Mouse (Mus musculus): ENCODE data around the gene Setd1a. TPM values are rescaled to one million over a fixed set of nuclear protein-coding genes. Genes with fewer than 3 reads are reported as not detected.

Setd1a gene
- polyA plus RNA-seq, 1 experiment from 2014 or later, result 22.0 TPM

DNA sequence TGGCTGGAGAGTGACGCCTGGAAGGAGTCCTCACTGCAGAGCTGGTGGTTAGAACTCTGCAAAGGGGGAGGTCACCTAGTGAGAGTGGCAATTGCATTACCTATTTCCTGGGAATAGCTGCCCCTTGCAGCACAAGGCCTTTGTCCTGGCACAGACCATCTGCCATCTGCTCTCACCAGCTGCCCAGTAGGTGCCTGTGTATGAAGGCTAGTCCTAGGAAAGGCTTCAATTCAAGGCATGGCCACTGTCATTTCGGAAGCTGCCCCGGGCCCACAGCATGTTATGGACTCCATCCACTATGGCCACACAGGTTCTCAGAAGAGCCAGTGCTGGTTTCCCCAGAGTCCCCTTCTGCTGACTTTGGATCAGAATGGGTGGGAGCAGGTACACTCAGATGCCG is 22.1 kb downstream of the Setd1a start:
- DNase-seq (ENCODE audit: low spot score) (no peak), ATAC-seq (replicated peaks; ENCODE audit: insufficient number of reproducible peaks, low FRiP score, low TSS enrichment, low read depth) (no peak)
- Histone ChIP-seq H3K4me2 (ENCODE audit: low read depth, low read length) (no peak overlapping the region), H3K9ac (replicated peaks; ENCODE audit: low read length) (no peak overlapping the region), H3K27me3 (ENCODE audit: control insufficient read depth, insufficient read depth, low read length) (no peaks in the 10 kb centered on the region), H3K36me3 (replicated peaks; ENCODE audit: control insufficient read depth, insufficient read depth, low read depth, low read length) (peaks cover 32% of the 10 kb centered on the region), H3K4me3 (ENCODE audit: low read depth, low read length) (no peak overlapping the region), H3K4me1 (ENCODE audit: control insufficient read depth, insufficient read depth, low read length) (0 out of 2 replicates have a peak, but pooled peaks cover 5% of the 10 kb centered on the region), H3K9me3 (replicated peaks; ENCODE audit: control insufficient read depth, low read length) (no peaks in the 10 kb centered on the region), H3K27ac (replicated peaks; ENCODE audit: low read depth, low read length) (no peak overlapping the region)
- WGBS, result 89% methylated on average over 4 of the region's 4 CpGs

DNA sequence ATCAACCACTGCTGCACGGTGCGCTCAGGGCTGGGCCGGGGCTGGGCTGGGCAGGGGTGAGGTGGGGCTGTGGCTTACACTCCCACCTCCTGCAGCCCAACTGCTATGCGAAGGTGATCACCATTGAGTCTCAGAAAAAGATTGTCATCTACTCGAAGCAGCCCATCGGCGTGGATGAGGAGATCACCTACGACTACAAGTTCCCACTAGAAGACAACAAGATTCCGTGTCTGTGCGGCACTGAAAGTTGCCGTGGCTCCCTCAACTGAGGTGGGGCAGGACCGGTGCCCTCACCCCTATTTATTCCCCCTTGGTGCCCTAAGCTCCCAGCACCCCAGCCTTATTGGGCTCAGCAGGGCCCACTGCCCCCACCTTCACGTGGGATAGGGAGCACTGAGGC is 22.7 kb downstream of the Setd1a start:
- H3K4me3 ChIP-seq (ENCODE audit: low read depth, low read length), result no peak overlapping the region
- WGBS, result 91% methylated on average over 13 of the region's 13 CpGs
- DNase-seq (ENCODE audit: low spot score) (no peak), ATAC-seq (replicated peaks; ENCODE audit: insufficient number of reproducible peaks, low FRiP score, low TSS enrichment, low read depth) (no peak)
- H3K9me3 ChIP-seq (replicated peaks; ENCODE audit: control insufficient read depth, low read length), result no peaks in the 10 kb centered on the region
- no peak overlapping the region for H3K27ac ChIP-seq (replicated peaks; ENCODE audit: low read depth, low read length)
- H3K4me2 ChIP-seq (ENCODE audit: low read depth, low read length), result no peak overlapping the region
- H3K36me3 ChIP-seq (replicated peaks; ENCODE audit: control insufficient read depth, insufficient read depth, low read depth, low read length), result peaks cover 32% of the 10 kb centered on the region
- no peaks in the 10 kb centered on the region for H3K27me3 ChIP-seq (ENCODE audit: control insufficient read depth, insufficient read depth, low read length)
- H3K9ac ChIP-seq (replicated peaks; ENCODE audit: low read length), result no peak overlapping the region
- 0 out of 2 replicates have a peak, but pooled peaks cover 5% of the 10 kb centered on the region for H3K4me1 ChIP-seq (ENCODE audit: control insufficient read depth, insufficient read depth, low read length)

DNA sequence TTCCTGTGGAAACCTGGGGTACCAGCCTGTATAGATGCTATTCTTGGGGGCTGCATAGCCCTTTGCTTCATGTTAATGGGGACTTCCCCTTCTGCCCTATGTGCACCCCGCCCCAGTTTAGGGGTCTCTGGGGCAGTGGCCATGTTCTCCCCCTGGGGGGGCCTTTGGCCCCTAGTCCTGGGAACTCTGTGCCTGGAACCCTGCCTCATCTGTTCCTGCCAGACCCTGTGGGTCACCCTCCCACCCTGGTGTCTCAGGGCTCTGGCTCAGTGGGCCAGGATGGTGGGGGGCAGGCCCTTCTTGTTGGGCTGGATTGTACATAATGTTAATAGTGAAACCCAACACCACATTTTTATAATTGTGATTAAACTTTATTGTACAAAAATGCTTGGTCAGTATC is 23.3 kb downstream of the Setd1a start:
- no peak overlapping the region for H3K4me2 ChIP-seq (ENCODE audit: low read depth, low read length)
- no peak overlapping the region for H3K27ac ChIP-seq (replicated peaks; ENCODE audit: low read depth, low read length)
- H3K9me3 ChIP-seq (replicated peaks; ENCODE audit: control insufficient read depth, low read length), result no peaks in the 10 kb centered on the region
- H3K36me3 ChIP-seq (replicated peaks; ENCODE audit: control insufficient read depth, insufficient read depth, low read depth, low read length), result peaks cover 32% of the 10 kb centered on the region
- 0 out of 2 replicates have a peak, but pooled peaks cover 5% of the 10 kb centered on the region for H3K4me1 ChIP-seq (ENCODE audit: control insufficient read depth, insufficient read depth, low read length)
- H3K4me3 ChIP-seq (ENCODE audit: low read depth, low read length), result no peak overlapping the region
- H3K9ac ChIP-seq (replicated peaks; ENCODE audit: low read length), result no peak overlapping the region
- ATAC-seq (replicated peaks; ENCODE audit: insufficient number of reproducible peaks, low FRiP score, low TSS enrichment, low read depth) (no peak), DNase-seq (ENCODE audit: low spot score) (no peak)
- WGBS, result 85% methylated on average over 1 of the region's 1 CpGs
- no peaks in the 10 kb centered on the region for H3K27me3 ChIP-seq (ENCODE audit: control insufficient read depth, insufficient read depth, low read length)

DNA sequence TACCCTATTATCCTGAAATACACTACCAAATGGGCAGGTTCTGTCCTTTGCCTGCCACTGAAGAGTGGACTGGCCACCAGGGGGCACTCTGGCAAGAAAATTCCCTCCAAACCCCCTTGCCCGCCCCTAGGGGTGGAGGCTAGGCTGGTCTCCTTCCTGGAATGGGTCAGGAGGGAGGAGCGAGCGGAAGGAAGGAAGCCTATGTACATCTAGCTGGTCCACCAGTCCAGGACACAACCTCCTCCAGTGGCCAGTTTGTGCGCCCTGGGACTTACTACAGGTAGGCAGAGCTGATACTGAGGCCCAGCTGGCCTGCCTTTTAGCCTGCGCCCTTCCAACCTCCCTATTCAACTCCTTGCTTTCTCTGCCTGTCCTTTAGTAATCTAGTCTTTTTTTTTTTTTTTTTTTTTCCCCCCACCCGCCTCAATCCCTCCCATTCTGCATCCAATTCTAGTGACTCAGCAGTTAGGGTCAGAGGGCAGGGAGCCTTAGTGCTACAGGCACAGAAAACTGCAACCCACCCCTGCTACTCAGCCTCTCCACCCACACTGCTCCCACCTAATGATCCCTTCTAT is 24.1 kb downstream of the Setd1a start, which contains the start of gene Hsd3b7:
Hsd3b7 (plus strand) TSS at position 170 of the 575 bp plus-strand sequence.
- peak within 1 kb of the TSS; percentile 28; the same call in 1 of the 2 replicates for H3K9ac ChIP-seq (replicated peaks; ENCODE audit: low read length)
- no peak within 1 kb of the TSS for H3K27ac ChIP-seq (replicated peaks; ENCODE audit: low read depth, low read length)
- 25% methylated on average over 6 of the region's 6 CpGs for WGBS
- DNase-seq (ENCODE audit: low spot score) (peak; percentile 94), ATAC-seq (replicated peaks; ENCODE audit: insufficient number of reproducible peaks, low FRiP score, low TSS enrichment, low read depth) (peak; percentile 81)
- no peak within 1 kb of the TSS for H3K4me2 ChIP-seq (ENCODE audit: low read depth, low read length)
- 0 out of 2 replicates have a peak, but pooled peaks cover 5% of the 10 kb centered on the region for H3K4me1 ChIP-seq (ENCODE audit: control insufficient read depth, insufficient read depth, low read length)
- no peaks in the 10 kb centered on the region for H3K27me3 ChIP-seq (ENCODE audit: control insufficient read depth, insufficient read depth, low read length)
- H3K9me3 ChIP-seq (replicated peaks; ENCODE audit: control insufficient read depth, low read length), result no peaks in the 10 kb centered on the region
- peaks cover 30% of the 10 kb centered on the region for H3K36me3 ChIP-seq (replicated peaks; ENCODE audit: control insufficient read depth, insufficient read depth, low read depth, low read length)
- 0 out of 2 replicates have a peak within 1 kb of the TSS, but pooled peaks have one; percentile 10 for H3K4me3 ChIP-seq (ENCODE audit: low read depth, low read length)

DNA sequence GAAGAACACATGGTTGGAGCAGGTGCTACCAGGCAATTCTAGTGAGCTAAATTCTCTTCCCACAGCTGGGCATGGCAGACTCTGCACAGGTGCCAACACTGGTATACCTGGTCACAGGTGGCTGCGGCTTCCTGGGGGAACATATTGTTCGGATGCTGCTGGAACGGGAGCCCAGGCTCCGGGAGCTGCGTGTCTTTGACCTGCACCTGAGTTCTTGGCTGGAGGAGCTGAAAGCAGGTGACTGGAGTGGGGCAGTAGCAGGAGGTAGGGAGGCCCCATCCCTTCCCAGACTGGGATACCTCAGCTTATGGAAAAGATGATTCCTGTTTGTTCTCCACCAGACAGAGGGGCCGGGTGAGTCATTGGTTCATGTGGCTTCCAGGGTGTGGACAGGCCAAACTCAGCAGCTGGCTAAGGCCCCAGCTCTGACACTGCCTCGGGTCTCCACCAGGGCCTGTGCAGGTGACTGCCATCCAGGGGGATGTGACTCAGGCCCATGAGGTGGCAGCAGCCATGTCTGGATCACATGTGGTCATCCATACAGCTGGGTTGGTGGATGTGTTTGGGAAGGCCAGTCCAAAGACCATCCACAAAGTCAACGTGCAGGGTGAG is 24.6 kb downstream of the Setd1a start:
- DNase-seq (ENCODE audit: low spot score) (no peak), ATAC-seq (replicated peaks; ENCODE audit: insufficient number of reproducible peaks, low FRiP score, low TSS enrichment, low read depth) (peak; percentile 12; the same call in 1 of the 2 replicates)
- Histone ChIP-seq H3K9ac (replicated peaks; ENCODE audit: low read length) (no peak overlapping the region; the same call in 1 of the 2 replicates), H3K4me2 (ENCODE audit: low read depth, low read length) (no peak overlapping the region), H3K4me3 (ENCODE audit: low read depth, low read length) (no peak overlapping the region), H3K9me3 (replicated peaks; ENCODE audit: control insufficient read depth, low read length) (no peaks in the 10 kb centered on the region), H3K36me3 (replicated peaks; ENCODE audit: control insufficient read depth, insufficient read depth, low read depth, low read length) (peaks cover 26% of the 10 kb centered on the region), H3K27ac (replicated peaks; ENCODE audit: low read depth, low read length) (no peak overlapping the region), H3K27me3 (ENCODE audit: control insufficient read depth, insufficient read depth, low read length) (no peaks in the 10 kb centered on the region), H3K4me1 (ENCODE audit: control insufficient read depth, insufficient read depth, low read length) (0 out of 2 replicates have a peak, but pooled peaks cover 5% of the 10 kb centered on the region)
- 86% methylated on average over 8 of the region's 8 CpGs for WGBS

DNA sequence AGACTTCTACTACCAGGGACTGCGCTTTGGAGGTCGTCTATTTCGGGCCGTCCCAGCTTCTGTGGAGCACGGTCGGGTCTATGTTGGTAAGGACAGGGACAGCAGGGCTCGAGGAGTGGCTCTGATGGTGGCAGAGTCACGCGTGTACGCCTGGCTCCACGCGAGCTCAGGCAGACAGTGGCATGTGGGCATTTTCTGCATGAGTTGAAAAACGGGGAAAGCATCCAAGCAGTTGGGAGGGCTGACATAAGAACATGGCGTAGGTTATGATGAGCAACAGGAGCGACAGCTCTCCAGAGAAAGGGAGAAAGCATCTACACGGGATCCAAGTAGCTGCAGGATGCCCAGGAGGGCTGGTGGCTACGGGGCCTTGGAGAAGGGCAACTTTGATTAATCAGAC is 25.8 kb downstream of the Setd1a start:
- ATAC-seq (replicated peaks; ENCODE audit: insufficient number of reproducible peaks, low FRiP score, low TSS enrichment, low read depth) (no peak), DNase-seq (ENCODE audit: low spot score) (no peak)
- no peaks in the 10 kb centered on the region for H3K27me3 ChIP-seq (ENCODE audit: control insufficient read depth, insufficient read depth, low read length)
- H3K4me2 ChIP-seq (ENCODE audit: low read depth, low read length), result no peak overlapping the region
- no peak overlapping the region for H3K27ac ChIP-seq (replicated peaks; ENCODE audit: low read depth, low read length)
- 91% methylated on average over 17 of the region's 17 CpGs for WGBS
- no peak overlapping the region for H3K4me3 ChIP-seq (ENCODE audit: low read depth, low read length)
- H3K9me3 ChIP-seq (replicated peaks; ENCODE audit: control insufficient read depth, low read length), result no peaks in the 10 kb centered on the region
- H3K9ac ChIP-seq (replicated peaks; ENCODE audit: low read length), result no peak overlapping the region
- H3K36me3 ChIP-seq (replicated peaks; ENCODE audit: control insufficient read depth, insufficient read depth, low read depth, low read length), result peaks cover 23% of the 10 kb centered on the region
- H3K4me1 ChIP-seq (ENCODE audit: control insufficient read depth, insufficient read depth, low read length), result 0 out of 2 replicates have a peak, but pooled peaks cover 5% of the 10 kb centered on the region

DNA sequence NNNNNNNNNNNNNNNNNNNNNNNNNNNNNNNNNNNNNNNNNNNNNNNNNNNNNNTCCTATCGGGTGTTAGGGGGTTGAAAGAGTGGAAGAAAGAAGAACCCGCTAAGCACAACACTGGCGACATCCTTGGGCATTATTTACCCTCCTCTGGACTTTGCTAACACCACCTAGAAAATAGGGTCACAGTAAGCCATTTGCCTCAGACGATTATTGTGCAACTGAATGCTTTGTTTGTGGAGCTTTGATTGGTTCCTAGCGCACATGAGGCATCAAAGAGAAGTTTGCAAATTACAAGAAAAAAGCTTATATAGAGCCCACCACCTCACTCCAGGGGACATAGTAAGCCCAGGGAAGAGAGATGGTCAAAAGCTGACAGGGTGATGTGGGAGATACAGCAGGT is 32.4 kb downstream of the Setd1a start:
- H3K27ac ChIP-seq (replicated peaks; ENCODE audit: low read depth, low read length), result no peak overlapping the region
- ATAC-seq (replicated peaks; ENCODE audit: insufficient number of reproducible peaks, low FRiP score, low TSS enrichment, low read depth), result no peak
- no peaks in the 10 kb centered on the region for H3K27me3 ChIP-seq (ENCODE audit: control insufficient read depth, insufficient read depth, low read length)
- no peak overlapping the region for H3K4me2 ChIP-seq (ENCODE audit: low read depth, low read length)
- WGBS, result 84% methylated on average over 5 of the region's 5 CpGs
- no peak for DNase-seq (ENCODE audit: low spot score)
- no peaks in the 10 kb centered on the region for H3K9me3 ChIP-seq (replicated peaks; ENCODE audit: control insufficient read depth, low read length)
- no peaks in the 10 kb centered on the region for H3K4me1 ChIP-seq (ENCODE audit: control insufficient read depth, insufficient read depth, low read length)
- no peak overlapping the region for H3K4me3 ChIP-seq (ENCODE audit: low read depth, low read length)
- no peaks in the 10 kb centered on the region; the same call in 1 of the 2 replicates for H3K36me3 ChIP-seq (replicated peaks; ENCODE audit: control insufficient read depth, insufficient read depth, low read depth, low read length)
- no peak overlapping the region for H3K9ac ChIP-seq (replicated peaks; ENCODE audit: low read length)

DNA sequence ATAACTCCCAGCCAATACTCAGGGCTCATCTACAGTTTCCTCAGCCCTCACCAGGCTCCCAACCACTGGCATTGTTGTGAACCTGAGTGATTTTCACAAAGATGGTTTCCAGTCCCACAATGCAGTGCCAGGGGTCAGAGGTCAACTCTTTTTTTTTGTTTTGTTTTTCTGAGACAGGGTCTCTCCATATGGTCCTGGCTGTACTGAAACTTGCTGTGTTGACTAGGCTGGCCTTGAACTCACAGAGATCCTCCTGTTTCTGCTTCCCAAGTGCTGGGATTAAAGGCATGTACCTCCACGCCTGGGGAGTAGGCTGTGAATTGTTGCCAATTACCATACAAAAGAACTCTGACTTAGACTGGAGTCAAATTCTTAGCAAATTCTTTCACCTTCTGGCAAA is 33.4 kb downstream of the Setd1a start:
- WGBS, result 92% methylated on average over 1 of the region's 1 CpGs
- no peaks in the 10 kb centered on the region; the same call in 1 of the 2 replicates for H3K36me3 ChIP-seq (replicated peaks; ENCODE audit: control insufficient read depth, insufficient read depth, low read depth, low read length)

More for the DNA sequence above, 33.4 kb downstream of the Setd1a start:
- DNase-seq (ENCODE audit: low spot score), result no peak
- no peak for ATAC-seq (replicated peaks; ENCODE audit: insufficient number of reproducible peaks, low FRiP score, low TSS enrichment, low read depth)
- H3K9ac ChIP-seq (replicated peaks; ENCODE audit: low read length), result no peak overlapping the region
- H3K27me3 ChIP-seq (ENCODE audit: control insufficient read depth, insufficient read depth, low read length), result no peaks in the 10 kb centered on the region
- H3K9me3 ChIP-seq (replicated peaks; ENCODE audit: control insufficient read depth, low read length), result no peaks in the 10 kb centered on the region
- no peak overlapping the region for H3K4me3 ChIP-seq (ENCODE audit: low read depth, low read length)
- no peaks in the 10 kb centered on the region for H3K4me1 ChIP-seq (ENCODE audit: control insufficient read depth, insufficient read depth, low read length)
- H3K4me2 ChIP-seq (ENCODE audit: low read depth, low read length), result no peak overlapping the region
- H3K27ac ChIP-seq (replicated peaks; ENCODE audit: low read depth, low read length), result no peak overlapping the region

Data from embryonic facial prominence, embryonic 11.5 days (tissue).